Mouse (Mus musculus) lung, embryonic 14.5 days (tissue): ENCODE measurements around the gene Pdcd4. TPM values are rescaled to one million over a fixed set of nuclear protein-coding genes. Genes with fewer than 3 reads are reported as not detected.
A peak's percentile ranks its signal among the peaks of the same experiment; 100 is the strongest.

ENCODE experiments used
- ATAC-seq: fragments of 200-750 bp; cut with Nextera tagmentation; 2 replicates; pipeline ENCODE4 v1.8.0; 2017; ENCODE audit warnings: mild to moderate bottlenecking, moderate TSS enrichment, moderate library complexity; ENCODE audit not compliant: insufficient read depth
- DNase-seq: peaks from one replicate; pipeline ENCODE4 v3.0.0-alpha.2; 2015
- H3K27ac ChIP-seq: fragments of 300-500 bp; sonication (generic); 2 replicates; pipeline ENCODE4 v1.5.1; 2014; ENCODE audit warnings: low read depth, mild to moderate bottlenecking, moderate library complexity
- H3K27me3 ChIP-seq: fragments of 300-500 bp; sonication (generic); 2 replicates; pipeline ENCODE4 v1.6.1; 2014; ENCODE audit warnings: low read length, control low read depth; ENCODE audit not compliant: insufficient read depth
- H3K36me3 ChIP-seq: fragments of 300-500 bp; sonication (generic); 2 replicates; pipeline ENCODE4 v1.6.1; 2014; ENCODE audit warnings: control low read depth; ENCODE audit not compliant: insufficient read depth
- H3K4me1 ChIP-seq: fragments of 300-500 bp; sonication (generic); 2 replicates; pipeline ENCODE4 v1.6.1; 2014; ENCODE audit warnings: antibody characterized with exemption, control low read depth; ENCODE audit not compliant: insufficient read depth
- H3K4me2 ChIP-seq: fragments of 300-500 bp; sonication (generic); 2 replicates; pipeline ENCODE4 v1.6.1; 2014; ENCODE audit warnings: mild to moderate bottlenecking
- H3K4me3 ChIP-seq: fragments of 300-500 bp; sonication (generic); 2 replicates; pipeline ENCODE4 v1.5.1; 2014; ENCODE audit warnings: low read depth, low read length
- H3K9ac ChIP-seq: fragments of 300-500 bp; sonication (generic); 2 replicates; pipeline ENCODE4 v1.6.1; 2014
- H3K9me3 ChIP-seq: fragments of 300-500 bp; sonication (generic); 2 replicates; pipeline ENCODE4 v1.6.1; 2016; ENCODE audit warnings: low read depth, low read length, control low read depth
- CTCF ChIP-seq: IDR thresholded peaks from 2 replicates; pipeline ENCODE4 v1.5.1; 2016; ENCODE audit warnings: antibody characterized with exemption, low read depth
- WGBS: fragments of 180-500 bp; shearing (Covaris S2); extraction: QIAGEN DNeasy Blood & Tissue Kit; methylation state at CpG from one replicate; pipeline ENCODE4 v1.1.7; 2014; 5-methylcytosine and 5-hydroxymethylcytosine counted together
- polyA plus RNA-seq: library from polyadenylated mRNA; unstranded; fragments of >200 nt; fragmentation: Nextera tagmentation; extraction: Ambion mirVana; gene quantifications from 2 replicates; pipeline ENCODE4 v1.2.1, GENCODE M21; 2014

The Pdcd4 gene
- polyA plus RNA-seq, 1 experiment from 2014 or later: 101 TPM

GRCm38 (mm10) chr19:53886576-53887370, 5.3 kb upstream of the Pdcd4 start:
- Histone ChIP-seq H3K36me3 (no peaks in the 10 kb centered on the region), H3K9me3 (no peaks in the 10 kb centered on the region), H3K4me2 (no peak overlapping the region), H3K9ac (no peak overlapping the region), H3K27ac (no peak overlapping the region), H3K27me3 (no peaks in the 10 kb centered on the region), H3K4me1 (peaks cover 8% of the 10 kb centered on the region), H3K4me3 (no peak overlapping the region)
- ATAC-seq: no peak
- no peak for TF ChIP-seq CTCF
- DNase-seq: no peak
- WGBS: 86% methylated on average over 10 of the region's 10 CpGs

- H3K4me2 ChIP-seq: no peak overlapping the region
- H3K4me1 ChIP-seq: peaks cover 18% of the 10 kb centered on the region
- TF ChIP-seq CTCF: no peak
- H3K27me3 ChIP-seq: no peaks in the 10 kb centered on the region
- no peaks in the 10 kb centered on the region for H3K9me3 ChIP-seq
- no peak for ATAC-seq
- no peak overlapping the region for H3K9ac ChIP-seq
- 81% methylated on average over 3 of the region's 3 CpGs for WGBS
- no peak overlapping the region for H3K4me3 ChIP-seq
- no peaks in the 10 kb centered on the region for H3K36me3 ChIP-seq
- no peak for DNase-seq
- no peak overlapping the region for H3K27ac ChIP-seq
These were observed 4.2 kb upstream of the Pdcd4 start for GRCm38 (mm10) chr19:53887822-53888221.

GRCm38 (mm10) chr19:53888331-53888730, 3.7 kb upstream of the Pdcd4 start:
- ATAC-seq: no peak
- no peaks in the 10 kb centered on the region for H3K36me3 ChIP-seq
- no peak overlapping the region for H3K27ac ChIP-seq
- H3K9me3 ChIP-seq: no peaks in the 10 kb centered on the region
- peaks cover 22% of the 10 kb centered on the region for H3K4me1 ChIP-seq
- H3K27me3 ChIP-seq: no peaks in the 10 kb centered on the region
- no peak overlapping the region for H3K4me2 ChIP-seq
- H3K4me3 ChIP-seq: no peak overlapping the region
- WGBS: 70% methylated on average over 9 of the region's 9 CpGs
- H3K9ac ChIP-seq: no peak overlapping the region
- no peak for TF ChIP-seq CTCF
- DNase-seq: no peak

GRCm38 (mm10) chr19:53889555-53889954, 2.5 kb upstream of the Pdcd4 start:
- peaks cover 27% of the 10 kb centered on the region for H3K4me1 ChIP-seq
- no peak overlapping the region for H3K9ac ChIP-seq
- H3K4me3 ChIP-seq: no peak overlapping the region
- no peaks in the 10 kb centered on the region for H3K36me3 ChIP-seq
- no peak for TF ChIP-seq CTCF
- WGBS: 62% methylated on average over 5 of the region's 5 CpGs
- no peak overlapping the region for H3K4me2 ChIP-seq
- no peaks in the 10 kb centered on the region for H3K27me3 ChIP-seq
- DNase-seq: no peak
- H3K27ac ChIP-seq: no peak overlapping the region
- no peaks in the 10 kb centered on the region for H3K9me3 ChIP-seq
- ATAC-seq: no peak

GRCm38 (mm10) chr19:53890274-53890673, 1.8 kb upstream of the Pdcd4 start:
- no peak overlapping the region for H3K9ac ChIP-seq
- WGBS: 54% methylated on average over 5 of the region's 5 CpGs
- peaks cover 27% of the 10 kb centered on the region for H3K4me1 ChIP-seq

GRCm38 (mm10) chr19:53890781-53891251, 1.2 kb upstream of the Pdcd4 start:
- Histone ChIP-seq H3K4me2 (no peak overlapping the region), H3K4me1 (peaks cover 27% of the 10 kb centered on the region), H3K4me3 (no peak overlapping the region), H3K9me3 (no peaks in the 10 kb centered on the region), H3K27me3 (no peaks in the 10 kb centered on the region), H3K9ac (no peak overlapping the region), H3K27ac (no peak overlapping the region; the same call in 1 of the 2 replicates), H3K36me3 (no peaks in the 10 kb centered on the region)
- ATAC-seq: no peak
- TF ChIP-seq CTCF: no peak
- WGBS: 50% methylated on average over 5 of the region's 5 CpGs
- peak; percentile 42 for DNase-seq

More at GRCm38 (mm10) chr19:53890274-53890673, 1.8 kb upstream of the Pdcd4 start:
- TF ChIP-seq CTCF: no peak
- Histone ChIP-seq H3K4me3 (no peak overlapping the region), H3K27me3 (no peaks in the 10 kb centered on the region), H3K36me3 (no peaks in the 10 kb centered on the region), H3K9me3 (no peaks in the 10 kb centered on the region), H3K4me2 (no peak overlapping the region), H3K27ac (no peak overlapping the region)
- DNase-seq (no peak), ATAC-seq (no peak)

- Histone ChIP-seq H3K4me2 (no peak overlapping the region), H3K9ac (no peak overlapping the region), H3K4me3 (no peak overlapping the region), H3K4me1 (peaks cover 27% of the 10 kb centered on the region), H3K27ac (peak overlapping the region; percentile 91), H3K36me3 (no peaks in the 10 kb centered on the region), H3K9me3 (no peaks in the 10 kb centered on the region), H3K27me3 (no peaks in the 10 kb centered on the region)
- DNase-seq: no peak
- peak; percentile 50; the same call in 1 of the 2 replicates for ATAC-seq
- WGBS: 78% methylated on average over 2 of the region's 2 CpGs
- no peak for TF ChIP-seq CTCF
These were observed 462 bp upstream of the Pdcd4 start for GRCm38 (mm10) chr19:53891569-53891968.
